Mouse (Mus musculus): ENCODE data around the gene Trim16. TPM values are rescaled to one million over a fixed set of nuclear protein-coding genes. Genes with fewer than 3 reads are reported as not detected.

Trim16 gene
- polyA plus RNA-seq (2014; fragmentation: Illumina TruSeq; extraction: RNeasy Lipid Tissue Mini Kit (QIAGEN cat#74804); ENCODE audit: insufficient read depth, low read depth, low replicate concordance) = 25.8 TPM

GRCm38 (mm10) chr11:62820059-62820541, at the start of gene Trim16:
Gene Trim16 (plus strand): TSS chr11:62820231.

GRCm38 (mm10) chr11:62788935-62789616, 31.0 kb upstream of the Trim16 start, which contains the start of gene Zfp286:
Gene Zfp286 (minus strand): TSS chr11:62789462.

GRCm38 (mm10) chr11:62846961-62847654, 27.1 kb downstream of the Trim16 start, which contains the start of gene Fbxw10:
Gene Fbxw10 (plus strand): TSS chr11:62847069.

GRCm38 (mm10) chr11:62879220-62880048, 59.4 kb downstream of the Trim16 start, which contains the start of gene Tvp23b:
Gene Tvp23b (plus strand): TSS chr11:62879455.

Other genes starting within 250 kb of the Trim16 start
- 11.0 TPM for gene Trpv2, start 245.7 kb upstream of the Trim16 start, polyA plus RNA-seq (2014; fragmentation: Illumina TruSeq; extraction: RNeasy Lipid Tissue Mini Kit (QIAGEN cat#74804); ENCODE audit: insufficient read depth, low read depth, low replicate concordance)
- gene Lrrc75a, start 171.7 kb upstream of the Trim16 start, polyA plus RNA-seq (2014; fragmentation: Illumina TruSeq; extraction: RNeasy Lipid Tissue Mini Kit (QIAGEN cat#74804); ENCODE audit: insufficient read depth, low read depth, low replicate concordance) = 9.8 TPM
- 14.8 TPM for gene Mmgt2, start 171.6 kb upstream of the Trim16 start, polyA plus RNA-seq (2014; fragmentation: Illumina TruSeq; extraction: RNeasy Lipid Tissue Mini Kit (QIAGEN cat#74804); ENCODE audit: insufficient read depth, low read depth, low replicate concordance)
- 2.5 TPM for gene Zfp287, start 88.3 kb upstream of the Trim16 start, polyA plus RNA-seq (2014; fragmentation: Illumina TruSeq; extraction: RNeasy Lipid Tissue Mini Kit (QIAGEN cat#74804); ENCODE audit: insufficient read depth, low read depth, low replicate concordance)
- gene Gm10428, start 67.1 kb upstream of the Trim16 start, polyA plus RNA-seq (2014; fragmentation: Illumina TruSeq; extraction: RNeasy Lipid Tissue Mini Kit (QIAGEN cat#74804); ENCODE audit: insufficient read depth, low read depth, low replicate concordance) = not detected
- gene Zfp286, start 30.8 kb upstream of the Trim16 start, polyA plus RNA-seq (2014; fragmentation: Illumina TruSeq; extraction: RNeasy Lipid Tissue Mini Kit (QIAGEN cat#74804); ENCODE audit: insufficient read depth, low read depth, low replicate concordance) = 1.1 TPM
- 0.24 TPM for gene Fbxw10, start 26.8 kb downstream of the Trim16 start, polyA plus RNA-seq (2014; fragmentation: Illumina TruSeq; extraction: RNeasy Lipid Tissue Mini Kit (QIAGEN cat#74804); ENCODE audit: insufficient read depth, low read depth, low replicate concordance)
- gene Tvp23b, start 59.2 kb downstream of the Trim16 start, polyA plus RNA-seq (2014; fragmentation: Illumina TruSeq; extraction: RNeasy Lipid Tissue Mini Kit (QIAGEN cat#74804); ENCODE audit: insufficient read depth, low read depth, low replicate concordance) = 45.2 TPM
- gene Cdrt4, start 131.0 kb downstream of the Trim16 start, polyA plus RNA-seq (2014; fragmentation: Illumina TruSeq; extraction: RNeasy Lipid Tissue Mini Kit (QIAGEN cat#74804); ENCODE audit: insufficient read depth, low read depth, low replicate concordance) = not detected
- gene Tekt3, start 241.4 kb downstream of the Trim16 start, polyA plus RNA-seq (2014; fragmentation: Illumina TruSeq; extraction: RNeasy Lipid Tissue Mini Kit (QIAGEN cat#74804); ENCODE audit: insufficient read depth, low read depth, low replicate concordance) = 0.79 TPM

Measured in lung, adult 10 weeks (tissue).